Mouse (Mus musculus) small intestine, adult 2 months (tissue): ENCODE data around the gene Rpl15. TPM values are rescaled to one million over a fixed set of nuclear protein-coding genes. Genes with fewer than 3 reads are reported as not detected.
"Not testable (repeated sequence)": the region's sequence is repeated elsewhere in the genome, so short reads cannot be mapped to it uniquely, and the experiment has no call there.

Experiments used
- H3K27ac ChIP-seq: fragments of 200-500 bp; 2 replicates; pipeline ENCODE4 v1.5.1; 2012; ENCODE audit warnings: low read depth, low read length, control low read depth, inconsistent platforms; ENCODE audit not compliant: insufficient read depth
- H3K27me3 ChIP-seq: fragments of 200-500 bp; 2 replicates; pipeline ENCODE4 v1.6.1; 2012; ENCODE audit warnings: mild to moderate bottlenecking, moderate library complexity, low read length, inconsistent platforms; ENCODE audit not compliant: control insufficient read depth, insufficient read depth
- H3K36me3 ChIP-seq: fragments of 200-500 bp; 2 replicates; pipeline ENCODE4 v1.6.1; 2012; ENCODE audit warnings: mild to moderate bottlenecking, low read length, control low read depth, inconsistent platforms; ENCODE audit not compliant: control insufficient read depth, insufficient read depth
- H3K4me1 ChIP-seq: fragments of 200-500 bp; 2 replicates; pipeline ENCODE4 v1.6.1; 2012; ENCODE audit warnings: low read length, inconsistent platforms, mixed read lengths; ENCODE audit not compliant: control insufficient read depth, insufficient read depth, insufficient read length
- H3K4me3 ChIP-seq: fragments of 200-500 bp; 2 replicates; pipeline ENCODE4 v1.5.1; 2012; ENCODE audit warnings: low read depth, mild to moderate bottlenecking, control low read depth, inconsistent platforms, low read length, moderate library complexity
- CTCF ChIP-seq: fragments of 200-500 bp; IDR thresholded peaks from 2 replicates; pipeline ENCODE4 v1.5.1; 2012; ENCODE audit warnings: low read depth, mild to moderate bottlenecking, control low read depth, inconsistent platforms, low read length, moderate library complexity, mixed read lengths; ENCODE audit not compliant: insufficient replicate concordance, insufficient read length; ENCODE audit errors: extremely low read depth
- POLR2A ChIP-seq: fragments of 200-500 bp; IDR thresholded peaks from 2 replicates; pipeline ENCODE4 v1.6.1; 2012; ENCODE audit warnings: low read depth, mild to moderate bottlenecking, control low read depth, inconsistent platforms, low read length, moderate library complexity
- WGBS: fragments of 180-500 bp; shearing (Covaris S2); methylation state at CpG from one replicate; pipeline ENCODE4 v1.1.7; 2018; 5-methylcytosine and 5-hydroxymethylcytosine counted together
- polyA plus RNA-seq: library from polyadenylated mRNA; depleted of rRNA; stranded (reverse); fragments of >200 nt; gene quantifications from 2 replicates; pipeline ENCODE4 v1.2.3, GENCODE M21; 2012; rRNA removed

Rpl15 gene
- polyA plus RNA-seq, 1 experiment = 139 TPM

GRCm38 (mm10) chr14:18233981-18234960, 36.9 kb downstream of the Rpl15 start:
- H3K27ac ChIP-seq = peak overlapping the region; percentile 98
- 0 out of 2 replicates have a peak, but pooled peaks cover 2% of the 10 kb centered on the region for H3K36me3 ChIP-seq
- no peak overlapping the region for H3K4me3 ChIP-seq
- H3K27me3 ChIP-seq = no peaks in the 10 kb centered on the region
- TF ChIP-seq POLR2A = no peak
- TF ChIP-seq CTCF = no peak
- peaks cover 9% of the 10 kb centered on the region; the same call in 1 of the 2 replicates for H3K4me1 ChIP-seq
- 9% methylated on average over 5 of the region's 5 CpGs for WGBS

DNA sequence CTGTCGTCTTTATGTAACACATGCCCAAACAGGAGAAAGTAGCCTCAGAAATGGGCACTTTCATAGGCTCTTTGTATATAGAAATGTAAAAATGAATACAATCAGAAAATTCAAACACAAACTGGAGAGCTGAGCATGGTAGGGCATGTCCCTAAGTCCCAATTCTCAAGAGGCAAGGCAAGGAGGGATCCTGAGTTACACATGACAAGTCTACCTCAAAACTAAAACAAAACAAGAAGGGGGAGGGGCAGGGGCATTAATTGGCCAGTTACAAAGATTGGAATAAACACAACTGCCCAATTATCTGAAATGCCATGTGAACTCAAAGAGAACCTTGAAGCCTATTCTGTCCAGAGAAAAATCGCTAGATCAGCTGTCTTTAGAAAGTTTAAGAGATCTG, 38.1 kb downstream of the Rpl15 start:
- peaks cover 9% of the 10 kb centered on the region; the same call in 1 of the 2 replicates for H3K4me1 ChIP-seq
- 0 out of 2 replicates have a peak overlapping the region, but pooled peaks have one; percentile 16 for H3K27ac ChIP-seq
- H3K36me3 ChIP-seq = peaks cover 4% of the 10 kb centered on the region; the same call in 1 of the 2 replicates
- WGBS = 83% methylated on average over 2 of the region's 2 CpGs
- TF ChIP-seq CTCF = no peak
- H3K27me3 ChIP-seq = no peaks in the 10 kb centered on the region
- no peak overlapping the region for H3K4me3 ChIP-seq

- not testable (repeated sequence) for H3K27me3 ChIP-seq, H3K36me3 ChIP-seq, H3K27ac ChIP-seq, H3K4me3 ChIP-seq, H3K4me1 ChIP-seq
- WGBS = 96% methylated on average over 8 of the region's 8 CpGs
These were observed 39.3 kb downstream of the Rpl15 start for GRCm38 (mm10) chr14:18231866-18232265.

- H3K27me3 ChIP-seq, H3K27ac ChIP-seq, H3K36me3 ChIP-seq, H3K4me1 ChIP-seq, H3K4me3 ChIP-seq: not testable (repeated sequence)
- WGBS = 89% methylated on average over 10 of the region's 10 CpGs
These were observed 41.4 kb downstream of the Rpl15 start for GRCm38 (mm10) chr14:18229751-18230150.

GRCm38 (mm10) chr14:18226181-18226580, 45.0 kb downstream of the Rpl15 start:
- WGBS = 83% methylated on average over 11 of the region's 11 CpGs
- H3K36me3 ChIP-seq = not testable (repeated sequence)

DNA sequence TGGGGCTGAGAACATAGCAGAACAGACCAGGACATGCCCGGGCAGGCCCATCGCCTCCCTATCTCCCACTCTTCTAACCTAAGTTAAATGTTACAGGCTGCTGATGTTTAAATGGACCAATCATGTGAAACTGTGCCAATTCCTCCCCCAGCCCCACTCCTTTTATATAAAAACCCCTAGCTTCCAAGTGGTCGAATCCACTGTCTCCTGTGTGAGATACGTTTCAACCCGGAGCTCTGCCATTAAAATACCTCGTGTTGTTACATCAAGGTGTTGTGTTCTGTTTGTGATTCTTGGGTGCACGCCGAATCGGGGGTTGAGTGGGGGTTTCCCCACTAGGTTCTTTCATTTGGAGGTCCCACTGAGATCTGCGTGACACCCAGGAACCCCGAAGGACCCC, 45.8 kb downstream of the Rpl15 start:
- H3K4me1 ChIP-seq, H3K27ac ChIP-seq, H3K36me3 ChIP-seq, H3K4me3 ChIP-seq, H3K27me3 ChIP-seq: not testable (repeated sequence)
- WGBS = 97% methylated on average over 11 of the region's 11 CpGs

More at GRCm38 (mm10) chr14:18226181-18226580, 45.0 kb downstream of the Rpl15 start:
- H3K4me3 ChIP-seq, H3K27ac ChIP-seq, H3K27me3 ChIP-seq, H3K4me1 ChIP-seq: not testable (repeated sequence)

DNA sequence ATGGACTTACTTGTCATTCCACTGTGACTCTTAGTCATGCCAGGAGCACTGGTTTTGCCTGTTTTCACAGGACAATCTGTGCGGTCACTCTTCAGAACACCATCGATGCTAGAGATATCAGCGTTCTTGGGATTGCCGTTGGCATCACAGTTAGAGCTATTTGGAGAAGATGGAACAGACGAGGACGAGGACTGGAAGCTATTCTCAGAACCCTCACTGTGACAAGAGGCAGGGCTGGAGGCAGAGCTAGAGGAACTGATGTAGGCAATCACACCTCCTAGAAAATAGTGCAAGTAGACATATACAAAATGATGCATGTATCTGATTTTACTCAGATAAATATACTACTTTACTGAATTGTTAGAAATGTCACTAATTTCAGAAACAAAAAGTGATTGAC, 49.2 kb downstream of the Rpl15 start:
- 94% methylated on average over 6 of the region's 6 CpGs for WGBS
- TF ChIP-seq CTCF (no peak), POLR2A (no peak)
- Histone ChIP-seq H3K4me3 (no peak overlapping the region), H3K4me1 (peaks cover 3% of the 10 kb centered on the region; the same call in 1 of the 2 replicates), H3K27me3 (no peaks in the 10 kb centered on the region), H3K36me3 (peaks cover 7% of the 10 kb centered on the region; the same call in 1 of the 2 replicates), H3K27ac (no peak overlapping the region)

Other genes with a start within 250 kb of the Rpl15 start
- gene Nr1d2, start 32.3 kb downstream of the Rpl15 start, polyA plus RNA-seq = 8.3 and 11.9 TPM in 2 replicates
- 0.89 and 2.1 TPM in 2 replicates for gene Nkiras1, start 255 bp downstream of the Rpl15 start, polyA plus RNA-seq
- 3.0 and 6.8 TPM in 2 replicates for gene Ube2e1, start 60.5 kb upstream of the Rpl15 start, polyA plus RNA-seq